Mouse (Mus musculus): Measurements from ENCODE around the gene Trpm6.

DNA sequence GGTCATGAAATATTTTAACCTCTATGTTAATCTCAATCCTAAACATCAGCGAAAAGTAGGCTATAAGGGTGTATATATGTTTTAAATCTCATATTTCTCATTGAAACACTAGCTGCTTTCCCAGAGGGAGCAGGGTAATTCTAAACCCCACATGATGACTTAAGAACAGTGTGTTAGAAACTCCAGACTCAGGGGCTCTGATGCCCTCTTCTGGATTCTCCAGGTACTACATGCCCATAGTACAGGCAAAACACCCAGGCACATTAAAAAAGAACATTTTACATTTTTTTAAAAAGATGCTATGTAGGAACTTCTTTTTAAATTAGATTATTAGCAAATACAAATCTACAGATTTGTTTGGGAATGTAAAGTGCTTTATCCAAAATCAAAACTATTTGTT, 33.4 kb upstream of the Trpm6 start:
- TF ChIP-seq CTCF (IDR thresholded peaks at IDR 0.05; ENCODE audit: low read depth) (peak; percentile 81), EP300 (IDR thresholded peaks at IDR 0.05; ENCODE audit: low read depth) (no peak)

Measured in heart, postnatal 0 days (tissue).